Mouse (Mus musculus): ENCODE measurements around the gene Pdlim7.

Gene Pdlim7

GRCm38 (mm10) chr13:55465830-55466440 is 47.5 kb downstream of the Pdlim7 start:
- DNase-seq (ENCODE audit: low read depth, low spot score) = no peak

- DNase-seq (ENCODE audit: low read depth, low spot score) = no peak
These were observed 48.3 kb downstream of the Pdlim7 start for GRCm38 (mm10) chr13:55465184-55465583.

- DNase-seq (ENCODE audit: low read depth, low spot score) = no peak
These were observed 49.2 kb downstream of the Pdlim7 start, which contains the start of gene Prr7 for GRCm38 (mm10) chr13:55464027-55464884. Gene Prr7, plus strand, starts transcription at chr13:55464267.

- no peak for DNase-seq (ENCODE audit: low read depth, low spot score)
These were observed 50.0 kb downstream of the Pdlim7 start for GRCm38 (mm10) chr13:55463399-55464026.

GRCm38 (mm10) chr13:55462965-55463364 is 50.5 kb downstream of the Pdlim7 start:
- DNase-seq (ENCODE audit: low read depth, low spot score) = no peak

GRCm38 (mm10) chr13:55451785-55452549 is 61.5 kb downstream of the Pdlim7 start:
- no peak for DNase-seq (ENCODE audit: low read depth, low spot score)

- no peak for DNase-seq (ENCODE audit: low read depth, low spot score)
These were observed 62.2 kb downstream of the Pdlim7 start for GRCm38 (mm10) chr13:55451296-55451695.

GRCm38 (mm10) chr13:55450511-55450980 is 62.9 kb downstream of the Pdlim7 start:
- no peak for DNase-seq (ENCODE audit: low read depth, low spot score)

GRCm38 (mm10) chr13:55449679-55450441 is 63.6 kb downstream of the Pdlim7 start:
- DNase-seq (ENCODE audit: low read depth, low spot score) = no peak

- DNase-seq (ENCODE audit: low read depth, low spot score) = no peak
These were observed 64.3 kb downstream of the Pdlim7 start for GRCm38 (mm10) chr13:55449205-55449604.

GRCm38 (mm10) chr13:55448131-55448530 is 65.3 kb downstream of the Pdlim7 start:
- DNase-seq (ENCODE audit: low read depth, low spot score) = no peak

GRCm38 (mm10) chr13:55447543-55447943 is 65.9 kb downstream of the Pdlim7 start:
- no peak for DNase-seq (ENCODE audit: low read depth, low spot score)

GRCm38 (mm10) chr13:55446483-55447105 is 66.9 kb downstream of the Pdlim7 start:
- no peak for DNase-seq (ENCODE audit: low read depth, low spot score)

Data from telencephalon, adult 2 months (tissue).